Mouse (Mus musculus) left cerebral cortex, adult 2 months (tissue): ENCODE results near the gene Nkpd1. TPM values are rescaled to one million over a fixed set of nuclear protein-coding genes. Genes with fewer than 3 reads are reported as not detected.

Experiments used
- DNase-seq, 2 experiments: peaks; one replicate each; pipeline ENCODE4 v3.0.0; 2021 to 2022; ENCODE audit warnings: low spot score in 2 of 2, mixed read lengths in 1 of 2; ENCODE audit errors: extremely low spot score in 1 of 2
- H3K27ac ChIP-seq: fragments of 200-600 bp; 2 replicates; pipeline ENCODE4 v1.8.1; 2022
- H3K4me3 ChIP-seq: fragments of 200-600 bp; 2 replicates; pipeline ENCODE4 v1.8.1; 2022
- CTCF ChIP-seq: fragments of 200-600 bp; IDR thresholded peaks from 2 replicates; pipeline ENCODE4 v1.8.1; 2022; ENCODE audit warnings: antibody characterized with exemption, mild to moderate bottlenecking, moderate library complexity
- intact Hi-C: fragments of 180-260 bp; cut with DNase I; formaldehyde crosslinking; loops from one replicate; pipeline ENCODE4 v1.15.1; 2025
- total RNA-seq, 2 experiments: library from RNA; stranded (reverse); gene quantifications; 2 replicates each; pipeline ENCODE4 v1.2.3; 2021

Gene Nkpd1
- total RNA-seq, 2 experiments from 2014 or later = 0.44 to 0.84 TPM

DNA sequence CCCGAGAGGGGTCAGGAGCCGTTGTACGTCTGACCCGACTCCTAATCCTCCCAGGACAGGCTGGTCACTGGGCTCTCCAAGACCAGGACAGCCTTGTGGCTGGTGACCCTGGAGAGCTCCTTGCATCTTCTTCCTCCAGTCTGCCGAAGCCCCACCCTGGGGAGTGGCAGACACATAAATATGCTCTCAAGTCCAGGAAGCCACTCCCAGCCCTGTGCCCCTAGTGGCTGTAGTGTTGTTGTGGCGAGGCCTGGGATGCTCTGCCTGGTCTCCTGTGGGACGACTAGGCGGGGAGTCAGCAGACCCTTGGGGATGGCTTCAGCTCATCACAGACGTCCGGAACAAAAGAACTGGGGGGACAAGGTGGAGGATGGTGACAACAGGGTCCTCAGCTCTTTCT, 13.4 kb downstream of the Nkpd1 start:
- no peak; the same call in 1 of the 2 replicates for TF ChIP-seq CTCF
- Histone ChIP-seq H3K4me3 (no peak overlapping the region), H3K27ac (no peak overlapping the region)
- intact Hi-C loops = no loop called here
- DNase-seq = no peak

DNA sequence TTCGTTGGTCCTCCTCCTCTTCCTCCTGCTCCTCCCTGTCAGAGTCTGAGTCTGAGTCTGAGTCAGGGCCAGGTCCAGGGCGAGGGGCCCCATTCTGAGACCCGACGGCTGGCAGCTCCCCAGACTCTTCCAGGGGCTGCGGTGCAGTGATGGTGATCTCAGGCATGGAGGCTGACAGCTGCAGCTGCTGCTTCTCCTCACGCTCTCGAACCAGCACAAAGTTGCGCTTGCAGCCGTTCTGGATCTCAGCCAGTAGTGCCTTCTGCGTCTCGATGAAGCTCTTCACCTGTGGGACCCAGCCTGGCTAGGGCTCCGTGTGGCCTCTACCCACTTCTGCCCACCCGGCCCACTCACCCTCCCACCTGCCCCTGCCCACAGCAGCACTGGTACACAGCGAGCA, 14.6 kb downstream of the Nkpd1 start:
- no peak overlapping the region for H3K4me3 ChIP-seq
- DNase-seq = no peak
- intact Hi-C loops = no loop called here
- H3K27ac ChIP-seq = no peak overlapping the region
- no peak for TF ChIP-seq CTCF

DNA sequence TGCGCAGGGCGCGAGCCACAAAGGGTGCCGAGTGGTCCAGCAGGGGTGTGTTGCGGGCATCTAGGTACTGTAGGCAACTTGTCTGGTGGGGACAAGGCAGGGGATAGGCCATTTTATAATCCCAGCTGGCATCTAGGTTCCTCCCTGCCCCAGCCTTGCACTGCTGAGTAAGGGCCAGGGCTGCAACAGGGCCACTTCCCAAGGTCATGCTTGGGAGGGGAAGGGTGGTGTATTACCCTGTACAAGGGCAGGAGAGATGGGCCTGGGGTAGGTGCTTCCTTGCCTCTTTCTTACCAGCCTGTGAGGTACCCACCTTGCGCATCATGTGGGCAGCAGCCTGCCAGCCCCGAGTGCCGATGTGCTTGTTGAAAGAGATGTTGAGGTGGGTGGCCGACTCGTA, 17.0 kb downstream of the Nkpd1 start:
- no peak for DNase-seq
- H3K27ac ChIP-seq = no peak overlapping the region
- H3K4me3 ChIP-seq = no peak overlapping the region
- intact Hi-C loops = no loop called here
- no peak for TF ChIP-seq CTCF

DNA sequence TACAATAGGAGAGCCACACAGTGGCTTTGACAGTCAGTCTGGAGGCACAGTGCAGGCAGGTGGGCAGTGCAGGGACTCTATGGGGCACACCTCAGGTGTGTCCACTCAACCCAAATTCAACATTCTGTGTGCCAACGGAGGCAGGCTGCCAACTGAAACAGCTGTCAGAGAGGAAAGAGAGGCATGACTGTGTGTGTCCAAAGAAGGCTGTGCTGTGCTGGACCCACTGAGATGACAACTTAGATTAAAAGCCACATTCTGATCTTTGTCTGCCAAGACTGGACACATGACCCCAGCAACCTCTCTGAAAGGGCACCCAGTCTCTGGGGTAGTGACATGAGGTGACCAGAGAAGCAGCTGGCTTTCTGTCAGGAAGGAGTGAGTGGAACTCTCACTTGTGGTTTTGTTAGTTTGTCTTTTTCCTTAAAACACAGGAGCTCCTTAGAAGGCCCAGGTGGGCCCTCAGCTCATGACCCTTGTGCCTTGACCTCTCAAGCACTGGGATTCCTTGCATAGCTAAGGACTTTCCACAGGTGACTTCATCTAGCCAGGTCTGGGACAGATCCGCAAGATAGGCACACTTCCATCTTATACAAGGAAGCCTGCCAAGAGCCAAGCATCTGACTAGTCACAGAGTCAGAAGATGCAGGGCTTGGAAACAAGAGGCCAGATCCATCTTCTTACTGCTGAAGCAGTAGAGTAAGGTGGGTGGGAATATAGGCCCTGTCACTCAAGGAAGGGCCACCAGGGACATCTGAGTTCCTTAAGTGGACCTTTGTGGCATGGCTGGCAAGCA, 23.3 kb downstream of the Nkpd1 start:
- intact Hi-C loops = no loop called here
- no peak for DNase-seq
- H3K27ac ChIP-seq = no peak overlapping the region
- H3K4me3 ChIP-seq = no peak overlapping the region
- no peak for TF ChIP-seq CTCF

DNA sequence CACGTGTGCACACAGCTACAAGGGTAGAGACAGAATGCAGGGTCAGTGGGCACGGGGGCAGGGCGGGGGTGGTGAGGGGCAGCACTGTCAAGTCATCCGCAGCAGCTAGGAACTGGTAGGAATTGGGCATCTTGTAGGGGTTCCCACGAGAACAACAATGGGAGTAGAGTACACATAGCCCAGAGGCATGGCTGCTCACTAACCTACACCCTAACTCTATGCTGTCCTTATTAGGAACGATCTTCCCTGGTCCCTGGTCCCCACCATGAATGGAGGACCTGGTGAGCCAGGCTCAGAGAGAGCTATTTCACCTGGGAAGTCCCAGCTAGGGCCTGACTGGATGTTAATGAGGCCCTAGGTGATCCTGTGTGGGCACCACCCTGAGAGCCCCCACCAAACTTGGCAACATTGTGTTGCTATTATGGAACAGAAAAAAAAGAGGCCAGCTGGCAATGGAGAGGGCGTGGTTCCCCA, 24.1 kb downstream of the Nkpd1 start:
- Histone ChIP-seq H3K27ac (no peak overlapping the region), H3K4me3 (no peak overlapping the region)
- DNase-seq = no peak
- TF ChIP-seq CTCF = no peak
- intact Hi-C loops = no loop called here

DNA sequence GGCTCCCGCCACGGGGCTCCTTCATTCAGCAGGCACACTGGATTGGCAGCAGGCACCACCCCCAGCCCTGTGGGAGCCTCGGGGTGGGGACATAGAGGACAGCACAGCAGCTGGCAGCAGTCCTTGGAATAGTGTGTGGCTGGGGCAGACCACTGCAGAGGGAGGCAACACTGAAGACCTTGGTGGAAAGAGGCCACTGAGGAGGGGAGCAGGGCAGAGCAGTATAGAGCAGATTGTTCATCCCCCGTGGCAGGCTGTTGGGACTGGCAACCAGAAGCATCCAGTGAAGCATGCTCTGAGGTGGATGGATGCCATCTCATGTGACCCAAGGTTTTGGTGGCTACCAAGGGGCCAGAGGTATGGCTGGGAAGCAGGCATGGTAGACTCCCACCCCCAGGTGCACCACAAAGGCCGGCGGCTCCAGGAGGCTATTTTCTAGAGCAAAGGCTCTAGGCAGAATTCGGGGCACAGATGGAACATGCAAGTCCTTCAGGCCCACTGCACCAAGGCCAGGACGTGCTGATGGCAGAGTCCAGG, 24.6 kb downstream of the Nkpd1 start:
- TF ChIP-seq CTCF = no peak
- no peak overlapping the region for H3K27ac ChIP-seq

DNA sequence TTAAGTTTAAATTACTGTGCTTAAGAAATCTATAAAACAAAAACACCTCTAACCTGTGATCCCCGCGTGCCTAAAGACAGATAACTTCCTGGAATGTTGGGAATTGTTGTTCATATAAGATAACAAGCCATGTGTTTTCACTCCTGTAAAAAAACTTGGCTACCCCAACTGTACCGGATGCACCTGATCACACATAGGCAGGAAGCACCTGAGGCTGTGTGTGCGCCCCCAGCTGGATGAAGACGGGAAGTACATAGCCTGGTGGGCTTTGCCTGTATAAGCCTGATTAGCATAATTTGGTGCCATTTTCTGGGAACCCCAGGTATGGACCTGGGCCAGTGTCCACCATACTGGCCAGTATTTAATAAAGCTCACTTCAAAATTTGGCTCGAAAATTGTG, 25.9 kb downstream of the Nkpd1 start:
- H3K4me3 ChIP-seq = no peak overlapping the region
- H3K27ac ChIP-seq = no peak overlapping the region
- peak; percentile 52 for TF ChIP-seq CTCF
- DNase-seq = no peak
- intact Hi-C loops = no loop called here

More for the DNA sequence above, 24.6 kb downstream of the Nkpd1 start:
- DNase-seq = no peak
- no peak overlapping the region for H3K4me3 ChIP-seq
- intact Hi-C loops = no loop called here

DNA sequence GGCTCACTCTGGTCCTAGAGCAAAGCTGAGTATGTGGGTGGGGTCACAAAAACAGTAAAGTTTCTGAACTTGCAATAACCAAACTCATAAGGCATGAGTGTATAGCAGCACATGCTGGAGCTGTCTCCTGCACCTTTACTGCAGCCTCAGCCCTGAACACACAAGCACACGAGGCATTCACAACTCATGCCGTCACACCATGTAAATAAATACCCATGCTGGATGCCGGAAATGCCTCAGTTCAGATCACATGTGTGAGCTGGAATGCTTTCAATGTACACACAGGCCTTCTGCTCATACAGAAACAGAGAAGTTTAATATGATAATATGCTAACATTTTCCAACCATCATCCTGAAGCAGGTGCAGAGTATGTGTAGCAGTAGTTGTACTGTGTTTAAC, 28.4 kb downstream of the Nkpd1 start:
- intact Hi-C loops = no loop called here
- no peak for DNase-seq
- Histone ChIP-seq H3K27ac (no peak overlapping the region), H3K4me3 (no peak overlapping the region)
- TF ChIP-seq CTCF = no peak

DNA sequence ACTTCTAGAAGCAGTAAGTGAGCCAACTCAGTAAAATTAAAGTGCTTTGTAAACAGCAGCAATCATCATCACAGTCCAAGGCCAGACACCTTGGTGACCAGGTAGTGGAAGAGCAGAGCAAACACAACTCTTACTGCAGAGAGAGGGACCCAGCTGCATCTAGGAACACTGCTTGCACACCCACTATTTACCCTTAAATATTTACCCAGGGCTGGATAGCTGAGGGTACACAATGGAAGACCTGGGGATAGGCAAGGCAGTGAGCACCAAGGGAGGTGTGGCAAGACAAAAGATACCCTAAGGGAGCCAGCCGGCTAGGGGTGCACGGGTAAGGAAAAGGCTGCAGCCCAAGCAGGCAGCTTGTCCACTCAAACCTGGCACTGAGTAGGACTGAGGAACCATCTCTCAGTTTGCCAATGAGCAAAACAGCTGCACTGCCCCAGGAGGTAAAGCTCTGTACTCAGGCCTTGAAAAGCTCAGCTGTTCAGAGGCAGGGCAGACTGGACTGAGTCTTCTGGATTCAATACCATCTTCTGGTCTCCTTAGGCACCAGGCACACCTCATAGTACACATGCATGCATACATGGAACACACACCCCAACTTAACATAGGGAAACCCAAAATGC, 29.8 kb downstream of the Nkpd1 start:
- no peak overlapping the region for H3K4me3 ChIP-seq
- intact Hi-C loops = no loop called here
- no peak for TF ChIP-seq CTCF
- H3K27ac ChIP-seq = no peak overlapping the region
- DNase-seq = no peak

DNA sequence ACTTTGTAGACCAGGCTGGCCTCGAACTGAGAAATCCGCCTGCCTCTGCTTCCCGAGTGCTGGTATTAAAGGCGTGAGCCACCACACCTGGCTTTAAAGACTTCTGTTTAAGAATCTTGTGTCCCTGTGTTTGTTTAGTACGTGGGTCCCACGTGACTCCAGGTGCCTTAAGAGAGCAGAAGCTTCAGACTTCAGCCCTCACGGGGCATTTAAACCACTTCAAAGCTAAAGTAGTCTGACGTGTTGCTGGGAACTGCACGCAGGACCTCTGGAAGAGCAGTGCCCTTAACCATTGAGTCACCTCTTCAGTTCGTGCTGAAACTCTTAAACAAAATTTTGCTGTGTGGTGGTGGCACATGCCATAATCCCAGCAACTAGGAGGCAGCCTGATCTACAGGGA, 31.8 kb downstream of the Nkpd1 start:
- Histone ChIP-seq H3K4me3 (no peak overlapping the region), H3K27ac (no peak overlapping the region)
- TF ChIP-seq CTCF = no peak
- no peak for DNase-seq
- intact Hi-C loops = no loop called here

DNA sequence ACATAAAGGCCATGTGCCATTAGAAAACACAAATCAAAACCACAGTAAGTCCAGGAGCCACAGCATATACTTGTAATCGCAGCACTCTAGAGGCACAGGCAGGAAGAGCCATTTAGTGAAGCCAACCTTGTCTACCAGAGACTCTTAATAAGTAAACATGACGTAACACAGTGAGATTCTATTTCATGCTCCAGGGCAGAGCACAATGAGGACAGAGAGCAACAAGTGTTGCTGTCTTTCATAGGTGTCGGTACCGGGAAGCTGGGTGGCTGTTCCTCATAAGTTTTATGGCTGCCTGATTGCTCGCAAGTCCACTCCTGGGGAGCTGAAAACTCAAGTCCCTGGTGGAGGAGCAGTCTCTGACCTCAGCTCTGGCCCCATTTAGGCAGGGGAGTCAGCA, 34.0 kb downstream of the Nkpd1 start:
- intact Hi-C loops = no loop called here

DNA sequence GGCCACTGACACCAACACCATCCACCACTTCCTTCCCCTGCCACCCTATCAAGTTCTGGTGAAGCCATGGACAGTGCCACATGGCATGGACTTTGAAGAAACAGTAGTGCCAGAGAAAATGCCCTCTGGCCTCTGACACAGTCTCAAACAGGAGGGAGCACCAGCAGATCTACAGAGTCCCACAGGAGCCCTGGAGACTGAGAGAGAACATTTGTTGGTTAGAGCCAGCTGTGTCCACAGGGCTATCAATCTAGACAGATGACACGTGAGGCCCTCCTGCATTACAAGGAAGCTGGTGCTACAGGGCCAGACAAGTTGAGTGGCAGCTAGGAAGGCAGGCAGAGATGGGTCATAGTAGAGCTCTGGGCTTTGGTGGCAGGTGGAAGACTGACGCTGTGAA, 34.8 kb downstream of the Nkpd1 start:
- intact Hi-C loops = no loop called here
- no peak overlapping the region for H3K4me3 ChIP-seq
- no peak for DNase-seq
- no peak for TF ChIP-seq CTCF
- no peak overlapping the region for H3K27ac ChIP-seq

More for the DNA sequence above, 34.0 kb downstream of the Nkpd1 start:
- Histone ChIP-seq H3K4me3 (no peak overlapping the region), H3K27ac (no peak overlapping the region)
- TF ChIP-seq CTCF = no peak
- no peak for DNase-seq
